Mouse (Mus musculus): ENCODE measurements around the gene Paqr8. TPM values are rescaled to one million over a fixed set of nuclear protein-coding genes. Genes with fewer than 3 reads are reported as not detected.
"Not testable (repeated sequence)": the region's sequence is repeated elsewhere in the genome, so short reads cannot be mapped to it uniquely, and the experiment has no call there.

Gene Paqr8
- polyA plus RNA-seq, 1 experiment: 0.20 TPM

- no peaks in the 10 kb centered on the region for H3K9me3 ChIP-seq
- H3K4me1 ChIP-seq: no peaks in the 10 kb centered on the region; the same call in 1 of the 2 replicates
- H3K36me3 ChIP-seq (replicated peaks; ENCODE audit: low read length): no peaks in the 10 kb centered on the region
- TF ChIP-seq GATA1 (IDR thresholded peaks at IDR 0.05; ENCODE audit: borderline replicate concordance, low read length) (no peak), FLI1 (IDR thresholded peaks at IDR 0.05; ENCODE audit: low read length) (no peak)
- H3K4me3 ChIP-seq (replicated peaks): no peak overlapping the region
- H3K27me3 ChIP-seq (replicated peaks): no peaks in the 10 kb centered on the region
These were observed 15.7 kb downstream of the Paqr8 start for GRCm38 (mm10) chr1:20906128-20906515.

GRCm38 (mm10) chr1:20908541-20908940, 18.1 kb downstream of the Paqr8 start:
- TF ChIP-seq GATA1 (IDR thresholded peaks at IDR 0.05; ENCODE audit: borderline replicate concordance, low read length) (no peak), FLI1 (IDR thresholded peaks at IDR 0.05; ENCODE audit: low read length) (no peak)
- H3K36me3 ChIP-seq (replicated peaks; ENCODE audit: low read length): no peaks in the 10 kb centered on the region
- peaks cover 9% of the 10 kb centered on the region for H3K4me1 ChIP-seq
- H3K9me3 ChIP-seq: no peaks in the 10 kb centered on the region
- H3K4me3 ChIP-seq (replicated peaks): no peak overlapping the region
- H3K27me3 ChIP-seq (replicated peaks): no peaks in the 10 kb centered on the region

GRCm38 (mm10) chr1:20912115-20912514, 21.7 kb downstream of the Paqr8 start:
- H3K4me3 ChIP-seq (replicated peaks): no peak overlapping the region
- H3K36me3 ChIP-seq (replicated peaks; ENCODE audit: low read length): no peaks in the 10 kb centered on the region
- H3K27me3 ChIP-seq (replicated peaks): no peaks in the 10 kb centered on the region
- H3K9me3 ChIP-seq: no peaks in the 10 kb centered on the region
- H3K4me1 ChIP-seq: peaks cover 9% of the 10 kb centered on the region
- TF ChIP-seq GATA1 (IDR thresholded peaks at IDR 0.05; ENCODE audit: borderline replicate concordance, low read length) (no peak), FLI1 (IDR thresholded peaks at IDR 0.05; ENCODE audit: low read length) (no peak)

GRCm38 (mm10) chr1:20912527-20913171, 22.2 kb downstream of the Paqr8 start:
- H3K4me1 ChIP-seq: peaks cover 9% of the 10 kb centered on the region
- no peaks in the 10 kb centered on the region for H3K9me3 ChIP-seq
- TF ChIP-seq FLI1 (IDR thresholded peaks at IDR 0.05; ENCODE audit: low read length): no peak
- no peaks in the 10 kb centered on the region for H3K27me3 ChIP-seq (replicated peaks)
- H3K36me3 ChIP-seq (replicated peaks; ENCODE audit: low read length): no peaks in the 10 kb centered on the region
- H3K4me3 ChIP-seq (replicated peaks): peak overlapping the region; percentile 46

- Histone ChIP-seq H3K9me3 (no peaks in the 10 kb centered on the region), H3K36me3 (replicated peaks; ENCODE audit: low read length) (no peaks in the 10 kb centered on the region), H3K4me3 (replicated peaks) (no peak overlapping the region), H3K27me3 (replicated peaks) (no peaks in the 10 kb centered on the region), H3K4me1 (peaks cover 9% of the 10 kb centered on the region)
- TF ChIP-seq FLI1 (IDR thresholded peaks at IDR 0.05; ENCODE audit: low read length) (no peak), GATA1 (IDR thresholded peaks at IDR 0.05; ENCODE audit: borderline replicate concordance, low read length) (no peak)
These were observed 24.4 kb downstream of the Paqr8 start for GRCm38 (mm10) chr1:20914769-20915168.

- H3K4me3 ChIP-seq (replicated peaks): no peak overlapping the region
- no peaks in the 10 kb centered on the region for H3K36me3 ChIP-seq (replicated peaks; ENCODE audit: low read length)
- TF ChIP-seq FLI1 (IDR thresholded peaks at IDR 0.05; ENCODE audit: low read length): no peak
- TF ChIP-seq GATA1 (IDR thresholded peaks at IDR 0.05; ENCODE audit: borderline replicate concordance, low read length): no peak
- no peaks in the 10 kb centered on the region for H3K27me3 ChIP-seq (replicated peaks)
- no peaks in the 10 kb centered on the region for H3K9me3 ChIP-seq
- H3K4me1 ChIP-seq: peaks cover 9% of the 10 kb centered on the region
These were observed 25.2 kb downstream of the Paqr8 start for GRCm38 (mm10) chr1:20915608-20916007.

- H3K27me3 ChIP-seq (replicated peaks): no peaks in the 10 kb centered on the region
- H3K36me3 ChIP-seq (replicated peaks; ENCODE audit: low read length): no peaks in the 10 kb centered on the region
- TF ChIP-seq FLI1 (IDR thresholded peaks at IDR 0.05; ENCODE audit: low read length) (no peak), GATA1 (IDR thresholded peaks at IDR 0.05; ENCODE audit: borderline replicate concordance, low read length) (no peak)
- H3K4me1 ChIP-seq: peaks cover 2% of the 10 kb centered on the region
- H3K4me3 ChIP-seq (replicated peaks): no peak overlapping the region
- no peaks in the 10 kb centered on the region for H3K9me3 ChIP-seq
These were observed 27.2 kb downstream of the Paqr8 start for GRCm38 (mm10) chr1:20917496-20918050.

- TF ChIP-seq FLI1 (IDR thresholded peaks at IDR 0.05; ENCODE audit: low read length): no peak
- no peak for TF ChIP-seq GATA1 (IDR thresholded peaks at IDR 0.05; ENCODE audit: borderline replicate concordance, low read length)
- Histone ChIP-seq H3K36me3 (replicated peaks; ENCODE audit: low read length) (no peaks in the 10 kb centered on the region), H3K27me3 (replicated peaks) (no peaks in the 10 kb centered on the region), H3K4me1 (peaks cover 7% of the 10 kb centered on the region; the same call in 1 of the 2 replicates), H3K4me3 (replicated peaks) (no peak overlapping the region), H3K9me3 (no peaks in the 10 kb centered on the region)
These were observed 29.3 kb downstream of the Paqr8 start for GRCm38 (mm10) chr1:20919728-20920127.

- Histone ChIP-seq H3K27me3 (replicated peaks) (no peaks in the 10 kb centered on the region), H3K4me1 (peaks cover 14% of the 10 kb centered on the region), H3K9me3 (no peaks in the 10 kb centered on the region), H3K4me3 (replicated peaks) (no peak overlapping the region), H3K36me3 (replicated peaks; ENCODE audit: low read length) (no peaks in the 10 kb centered on the region)
- TF ChIP-seq GATA1 (IDR thresholded peaks at IDR 0.05; ENCODE audit: borderline replicate concordance, low read length) (no peak), FLI1 (IDR thresholded peaks at IDR 0.05; ENCODE audit: low read length) (no peak)
These were observed 30.7 kb downstream of the Paqr8 start for GRCm38 (mm10) chr1:20921081-20921528.

- Histone ChIP-seq H3K9me3 (no peaks in the 10 kb centered on the region), H3K36me3 (replicated peaks; ENCODE audit: low read length) (no peaks in the 10 kb centered on the region), H3K27me3 (replicated peaks) (no peaks in the 10 kb centered on the region), H3K4me3 (replicated peaks) (no peak overlapping the region), H3K4me1 (peaks cover 31% of the 10 kb centered on the region)
- no peak for TF ChIP-seq FLI1 (IDR thresholded peaks at IDR 0.05; ENCODE audit: low read length)
- TF ChIP-seq GATA1 (IDR thresholded peaks at IDR 0.05; ENCODE audit: borderline replicate concordance, low read length): no peak
These were observed 32.4 kb downstream of the Paqr8 start for GRCm38 (mm10) chr1:20922612-20923399.

GRCm38 (mm10) chr1:20925324-20925723, 34.9 kb downstream of the Paqr8 start:
- H3K9me3 ChIP-seq; H3K4me3 ChIP-seq (replicated peaks); H3K27me3 ChIP-seq (replicated peaks); H3K36me3 ChIP-seq (replicated peaks; ENCODE audit: low read length): not testable (repeated sequence)
- H3K4me1 ChIP-seq: peaks cover 42% of the 10 kb centered on the region
